ENCODE assay signal across 11 mouse cellular contexts in genomic region chr2:135415137-135415536, GRCm38 (mm10).
DNase-seq lines count a peak whose midpoint lies in the region.
"Had no signal": no experiment of that assay in that cellular context is flagged by ENCODE, and none has a peak within 500 bp of the region (broad histone marks: within the 10 kb centered on the region; RNA-seq: fewer than 3 reads in every experiment).

No protein-coding gene starts in this region.

- peak; percentile 51 for DNase-seq in cerebellum, adult 9-10 months
- no peak for DNase-seq in cerebellum, adult 11-12 months
- DNase-seq in retina, postnatal 1 day = peak; percentile 19
- DNase-seq in retina, embryonic 14.5 days (ENCODE audit: low spot score) = no peak
- DNase-seq in thymus, postnatal 36 days = no peak
- DNase-seq: adrenal gland, adult 2 months; adrenal gland, postnatal 10 days; adrenal gland, postnatal 25 days; cerebellum, adult 8-10 months; cerebellum, postnatal 36 days; forebrain, postnatal 0 days had no signal

Comparison
In these comparisons a context has a peak if more than half of its experiments do, and no peak if none do; other contexts are left out.
1. DNase-seq: peak in cerebellum, adult 9-10 months (single experiment) and retina, postnatal 1 day (single experiment); none in cerebellum, adult 11-12 months (single experiment), retina, embryonic 14.5 days (single experiment) and thymus, postnatal 36 days (0 of 2).